Mouse (Mus musculus) liver, adult 2 months (tissue): Measurements from ENCODE around the gene 6030408B16Rik.

Experiments
- CTCF ChIP-seq: fragments of 200-500 bp; IDR thresholded peaks from 2 replicates; pipeline ENCODE4 v1.5.1; 2011; ENCODE audit warnings: low read depth, low read length, control low read depth
- POLR2A ChIP-seq: fragments of 200-500 bp; IDR thresholded peaks from 2 replicates; pipeline ENCODE4 v1.6.1; 2011; ENCODE audit warnings: low read length, control low read depth; ENCODE audit not compliant: insufficient read depth; ENCODE audit errors: extremely low read depth

- TF ChIP-seq POLR2A, result no peak
- TF ChIP-seq CTCF, result no peak
These were observed 22.8 kb upstream of the 6030408B16Rik start for GRCm38 (mm10) chr15:101270101-101270820.
